Mouse (Mus musculus) forelimb bud, embryonic 11.5 days (tissue): Measurements from ENCODE around the gene Cacna2d4.
"Not testable (repeated sequence)": the region's sequence is repeated elsewhere in the genome, so short reads cannot be mapped to it uniquely, and the experiment has no call there.

Experiments used
- DNase-seq: peaks from one replicate; pipeline ENCODE4 v3.0.0-alpha.2; 2012; ENCODE audit warnings: low read depth, low spot score

Gene Cacna2d4

GRCm38 (mm10) chr6:119236241-119236640 lies at the start of gene Cacna2d4:
Cacna2d4 (plus strand) TSS chr6:119236526.
- DNase-seq: no peak

GRCm38 (mm10) chr6:119186658-119187057 lies 49.7 kb upstream of the Cacna2d4 start:
- DNase-seq: no peak

GRCm38 (mm10) chr6:119187631-119188030 lies 48.7 kb upstream of the Cacna2d4 start:
- no peak for DNase-seq

GRCm38 (mm10) chr6:119191478-119191877 lies 44.8 kb upstream of the Cacna2d4 start:
- no peak for DNase-seq

GRCm38 (mm10) chr6:119193571-119194154 lies 42.7 kb upstream of the Cacna2d4 start:
- DNase-seq: no peak

- DNase-seq: no peak
Measured at GRCm38 (mm10) chr6:119194161-119194560, 42.2 kb upstream of the Cacna2d4 start.

- DNase-seq: no peak
Measured at GRCm38 (mm10) chr6:119194601-119195000, 41.7 kb upstream of the Cacna2d4 start.

GRCm38 (mm10) chr6:119196382-119197305 lies 39.7 kb upstream of the Cacna2d4 start, which contains the start of gene Cacna1c:
Cacna1c (minus strand) TSS chr6:119196418.
- DNase-seq: no peak

- no peak for DNase-seq
Measured at GRCm38 (mm10) chr6:119198534-119199273, 37.6 kb upstream of the Cacna2d4 start.

- no peak for DNase-seq
Measured at GRCm38 (mm10) chr6:119199274-119199879, 36.9 kb upstream of the Cacna2d4 start.

GRCm38 (mm10) chr6:119200362-119200761 lies 36.0 kb upstream of the Cacna2d4 start:
- no peak for DNase-seq

- DNase-seq: no peak
Measured at GRCm38 (mm10) chr6:119201575-119201974, 34.8 kb upstream of the Cacna2d4 start.

GRCm38 (mm10) chr6:119204286-119204685 lies 32.0 kb upstream of the Cacna2d4 start:
- no peak for DNase-seq

GRCm38 (mm10) chr6:119204915-119205314 lies 31.4 kb upstream of the Cacna2d4 start:
- DNase-seq: no peak

- not testable (repeated sequence) for DNase-seq
Measured at GRCm38 (mm10) chr6:119206006-119206405, 30.3 kb upstream of the Cacna2d4 start.

GRCm38 (mm10) chr6:119213375-119213774 lies 23.0 kb upstream of the Cacna2d4 start:
- no peak for DNase-seq

GRCm38 (mm10) chr6:119214190-119214589 lies 22.1 kb upstream of the Cacna2d4 start:
- no peak for DNase-seq

- no peak for DNase-seq
Measured at GRCm38 (mm10) chr6:119215040-119215613, 21.2 kb upstream of the Cacna2d4 start.

GRCm38 (mm10) chr6:119217661-119218060 lies 18.7 kb upstream of the Cacna2d4 start:
- DNase-seq: no peak

- DNase-seq: no peak
Measured at GRCm38 (mm10) chr6:119218591-119218990, 17.7 kb upstream of the Cacna2d4 start.

- no peak for DNase-seq
Measured at GRCm38 (mm10) chr6:119219237-119219870, 17.0 kb upstream of the Cacna2d4 start.
